22 mouse cellular contexts compared by ENCODE assay signal in genomic region chr5:134960430-134960829, GRCm38 (mm10). TPM values are rescaled to one million over a fixed set of nuclear protein-coding genes. Genes with fewer than 3 reads are reported as not detected.
DNase-seq lines count a peak whose midpoint lies in the region; ATAC-seq and TF ChIP-seq lines count a peak whose summit lies in the region.
"Had no signal": no experiment of that assay in that cellular context is flagged by ENCODE, and none has a peak within 500 bp of the region (broad histone marks: within the 10 kb centered on the region; RNA-seq: fewer than 3 reads in every experiment).

No protein-coding gene starts in this region.

- no peak overlapping the region for H3K9ac ChIP-seq in kidney, embryonic 16.5 days (replicated peaks; ENCODE audit: low read length)
- H3K9ac ChIP-seq: embryonic facial prominence, embryonic 12.5 days; limb, embryonic 13.5 days; liver, embryonic 14.5 days; neural tube, embryonic 13.5 days had no signal

- WGBS in kidney, embryonic 16.5 days, result 70% methylated on average over 2 of the region's 2 CpGs
- WGBS in midbrain, embryonic 10.5 days, result 73% methylated on average over 2 of the region's 2 CpGs

- DNase-seq in kidney, postnatal 36 days, result no peak
- peak; percentile 91 for DNase-seq in Patski (ENCODE audit: low read depth, low spot score)
- DNase-seq in thymus, postnatal 36 days, result peak; percentile 45 to 65
- DNase-seq in midbrain, embryonic 10.5 days (ENCODE audit: low spot score), result no peak
- no peak for DNase-seq in layer of hippocampus, adult 9-11 months
- no peak for DNase-seq in gastrocnemius, adult 2 months
- DNase-seq: adrenal gland, adult 8-10 months; cerebellum, adult 11-12 months; cerebellum, postnatal 36 days; kidney, adult 9 months; right cerebral cortex, postnatal 25 days had no signal

- H3K27me3 ChIP-seq in kidney, embryonic 16.5 days (ENCODE audit: insufficient read depth, low read length), result no peaks in the 10 kb centered on the region
- no peaks in the 10 kb centered on the region for H3K27me3 ChIP-seq in Patski
- no peaks in the 10 kb centered on the region for H3K27me3 ChIP-seq in midbrain, embryonic 10.5 days (ENCODE audit: low read depth, poor library complexity, severe bottlenecking)
- H3K27me3 ChIP-seq: embryonic facial prominence, embryonic 12.5 days; limb, embryonic 13.5 days; neural tube, embryonic 13.5 days had no signal

- CTCF ChIA-PET in Patski (lab: Charles Lee), result interaction anchor here (1.5 to 9.8 kb wide), 4 partner anchors 15 to 52 kb away, joined by 3 to 101 read pairs (median 46); partner anchors contain the start of genes Cldn4, Mettl27 and Tmem270

- no peak for TF ChIP-seq CTCF in Patski (IDR thresholded peaks at IDR 0.05)
- no peak for TF ChIP-seq CTCF in gastrocnemius, adult 2 months (IDR thresholded peaks at IDR 0.05)

- H3K4me1 ChIP-seq in kidney, embryonic 16.5 days (ENCODE audit: insufficient read depth, low read length), result no peaks in the 10 kb centered on the region
- H3K4me1 ChIP-seq in midbrain, embryonic 10.5 days, result peaks cover 11% of the 10 kb centered on the region
- H3K4me1 ChIP-seq: embryonic facial prominence, embryonic 12.5 days; neural tube, embryonic 13.5 days had no signal

- in situ Hi-C loops in Patski (cut with MboI; ENCODE audit: low pct_unique_long_range_greater_than_20kb), result loop anchor here (5.0 kb wide), 1 partner anchor 208 kb away; no protein-coding TSS in a partner anchor

- ATAC-seq in kidney, embryonic 16.5 days (ENCODE audit: low FRiP score, low TSS enrichment), result no peak
- ATAC-seq in Patski, result peak; percentile 64
- peak; percentile 29; the same call in 1 of the 2 replicates for ATAC-seq in megakaryocyte progenitor cell, adult 5-6 weeks (replicated peaks; ENCODE audit: poor library complexity)
- ATAC-seq: forebrain, embryonic 14.5 days had no signal

- no peaks in the 10 kb centered on the region for H3K9me3 ChIP-seq in kidney, embryonic 16.5 days (ENCODE audit: low read length)
- H3K9me3 ChIP-seq in midbrain, embryonic 10.5 days (replicated peaks), result no peaks in the 10 kb centered on the region
- H3K9me3 ChIP-seq: embryonic facial prominence, embryonic 12.5 days; G1E; hindbrain, embryonic 10.5 days; limb, embryonic 13.5 days; neural tube, embryonic 13.5 days had no signal

- no peaks in the 10 kb centered on the region for H3K36me3 ChIP-seq in kidney, embryonic 16.5 days (ENCODE audit: insufficient read depth, low read length)
- no peaks in the 10 kb centered on the region for H3K36me3 ChIP-seq in midbrain, embryonic 10.5 days
- H3K36me3 ChIP-seq: embryonic facial prominence, embryonic 12.5 days; G1E; hindbrain, embryonic 10.5 days; limb, embryonic 13.5 days; neural tube, embryonic 13.5 days had no signal

- intact Hi-C loops in gastrocnemius, adult 2 months (cut with DNase I), result no loop called here

- POLR2A ChIA-PET in Patski (lab: Charles Lee), result no interaction called here

- no peak overlapping the region for H3K4me2 ChIP-seq in kidney, embryonic 16.5 days (replicated peaks; ENCODE audit: low read depth, low read length)
- H3K4me2 ChIP-seq: embryonic facial prominence, embryonic 12.5 days; limb, embryonic 13.5 days; neural tube, embryonic 13.5 days had no signal

- no peak overlapping the region for H3K4me3 ChIP-seq in kidney, embryonic 16.5 days (ENCODE audit: low read length)
- no peak overlapping the region for H3K4me3 ChIP-seq in midbrain, embryonic 10.5 days
- no peak overlapping the region for H3K4me3 ChIP-seq in gastrocnemius, adult 2 months
- H3K4me3 ChIP-seq: embryonic facial prominence, embryonic 12.5 days; hindbrain, embryonic 10.5 days; limb, embryonic 13.5 days; neural tube, embryonic 13.5 days had no signal

- H3K27ac ChIP-seq in kidney, embryonic 16.5 days (ENCODE audit: low read length), result 0 out of 2 replicates have a peak overlapping the region, but pooled peaks have one; percentile 10
- no peak overlapping the region for H3K27ac ChIP-seq in midbrain, embryonic 10.5 days (replicated peaks)
- H3K27ac ChIP-seq in gastrocnemius, adult 2 months, result no peak overlapping the region
- H3K27ac ChIP-seq: embryonic facial prominence, embryonic 12.5 days; hindbrain, embryonic 10.5 days; limb, embryonic 13.5 days; liver, embryonic 14.5 days; neural tube, embryonic 13.5 days had no signal

RNA-seq across cellular contexts. Expression of gene Cldn4, which starts 13.7 kb away (rescaled TPM):
- polyA plus RNA-seq in kidney, embryonic 16.5 days (2015; fragmentation: Nextera tagmentation; extraction: Ambion mirVana), result 63.1 and 64.7 TPM in 2 replicates
- polyA plus RNA-seq in Patski (2021), result 0.09 TPM
- not detected in 2 replicates for total RNA-seq in megakaryocyte progenitor cell, adult 5-6 weeks (2015)
- not detected in 2 replicates for total RNA-seq in megakaryocyte progenitor cell, adult 5-6 weeks (2017)
- polyA plus RNA-seq in midbrain, embryonic 10.5 days (2016; fragmentation: Nextera tagmentation; extraction: Ambion mirVana), result 3.2 and 3.4 TPM in 2 replicates
- total RNA-seq in gastrocnemius, adult 2 months (2021), result not detected
- total RNA-seq: adrenal gland, adult 8-10 months; megakaryocyte, adult 5-6 weeks had no signal
- polyA plus RNA-seq: forebrain, embryonic 14.5 days; G1E; midbrain, postnatal 0 days had no signal

RNA-seq across cellular contexts. Expression of gene Cldn3, which starts 25.6 kb away (rescaled TPM):
- polyA plus RNA-seq in kidney, embryonic 16.5 days (2015; fragmentation: Nextera tagmentation; extraction: Ambion mirVana), result 67.7 and 69.2 TPM in 2 replicates
- polyA plus RNA-seq in Patski (2021), result not detected
- not detected in 2 replicates for total RNA-seq in megakaryocyte progenitor cell, adult 5-6 weeks (2015)
- not detected in 2 replicates for total RNA-seq in megakaryocyte progenitor cell, adult 5-6 weeks (2017)
- polyA plus RNA-seq in midbrain, embryonic 10.5 days (2016; fragmentation: Nextera tagmentation; extraction: Ambion mirVana), result 2.0 and 2.9 TPM in 2 replicates
- total RNA-seq in gastrocnemius, adult 2 months (2021), result not detected
- total RNA-seq: G1E; megakaryocyte, adult 5-6 weeks had no signal

RNA-seq across cellular contexts. Expression of gene Mettl27, which starts 28.3 kb away (rescaled TPM):
- 29.6 and 30.7 TPM in 2 replicates for polyA plus RNA-seq in kidney, embryonic 16.5 days (2015; fragmentation: Nextera tagmentation; extraction: Ambion mirVana)
- polyA plus RNA-seq in Patski (2021), result 27.5 TPM
- total RNA-seq in megakaryocyte progenitor cell, adult 5-6 weeks (2015), result 1.9 and 3.9 TPM in 2 replicates
- 0.92 and 3.4 TPM in 2 replicates for total RNA-seq in megakaryocyte progenitor cell, adult 5-6 weeks (2017)
- 9.6 and 12.8 TPM in 2 replicates for polyA plus RNA-seq in midbrain, embryonic 10.5 days (2016; fragmentation: Nextera tagmentation; extraction: Ambion mirVana)
- total RNA-seq in gastrocnemius, adult 2 months (2021), result 1 to 10 TPM; 4.2 to 4.6 TPM

RNA-seq across cellular contexts. Expression of gene Cldn13, which starts 45.1 kb away (rescaled TPM):
- polyA plus RNA-seq in kidney, embryonic 16.5 days (2015; fragmentation: Nextera tagmentation; extraction: Ambion mirVana), result 0.99 and 1.2 TPM in 2 replicates
- not detected for polyA plus RNA-seq in Patski (2021)
- 17.0 and 19.0 TPM in 2 replicates for total RNA-seq in megakaryocyte progenitor cell, adult 5-6 weeks (2015)
- total RNA-seq in megakaryocyte progenitor cell, adult 5-6 weeks (2017), result 5.3 and 10.9 TPM in 2 replicates
- 3.2 and 3.8 TPM in 2 replicates for polyA plus RNA-seq in midbrain, embryonic 10.5 days (2016; fragmentation: Nextera tagmentation; extraction: Ambion mirVana)
- not detected for total RNA-seq in gastrocnemius, adult 2 months (2021)
- total RNA-seq: adrenal gland, adult 8-10 months; midbrain, postnatal 0 days had no signal
- polyA plus RNA-seq: G1E; midbrain, postnatal 0 days had no signal

RNA-seq across cellular contexts. Expression of gene Abhd11, which starts 48.5 kb away (rescaled TPM):
- 81.1 and 81.9 TPM in 2 replicates for polyA plus RNA-seq in kidney, embryonic 16.5 days (2015; fragmentation: Nextera tagmentation; extraction: Ambion mirVana)
- 82.8 TPM for polyA plus RNA-seq in Patski (2021)
- 133 and 142 TPM in 2 replicates for total RNA-seq in megakaryocyte progenitor cell, adult 5-6 weeks (2015)
- 59.3 and 65.3 TPM in 2 replicates for total RNA-seq in megakaryocyte progenitor cell, adult 5-6 weeks (2017)
- polyA plus RNA-seq in midbrain, embryonic 10.5 days (2016; fragmentation: Nextera tagmentation; extraction: Ambion mirVana), result 39.4 and 39.8 TPM in 2 replicates
- 10 to 100 TPM; 45.5 to 56.8 TPM for total RNA-seq in gastrocnemius, adult 2 months (2021)

Comparison
In these comparisons a context has a peak if more than half of its experiments do, and no peak if none do; other contexts are left out.
1. DNase-seq: peak in Patski (single experiment) and thymus, postnatal 36 days (2 of 2); none in kidney, postnatal 36 days (0 of 2), midbrain, embryonic 10.5 days (single experiment), layer of hippocampus, adult 9-11 months (single experiment) and gastrocnemius, adult 2 months (single experiment).
2. RNA of gene Cldn4, which starts 13.7 kb away (polyA plus RNA-seq): 63.1 to 64.7 TPM in kidney, embryonic 16.5 days; 3.2 to 3.4 TPM in midbrain, embryonic 10.5 days and 0.09 TPM in Patski (single experiment); every median in the first group is over 10 times any median in the second.
3. RNA of gene Cldn3, which starts 25.6 kb away (polyA plus RNA-seq): 67.7 to 69.2 TPM in kidney, embryonic 16.5 days; 2.0 to 2.9 TPM in midbrain, embryonic 10.5 days and not detected in Patski (single experiment); every median in the first group is over 10 times any median in the second.